Mouse (Mus musculus) kidney, postnatal 0 days (tissue): ENCODE measurements around the gene Dgat2. TPM values are rescaled to one million over a fixed set of nuclear protein-coding genes. Genes with fewer than 3 reads are reported as not detected.

ENCODE experiments used
- ATAC-seq: fragments of 200-750 bp; cut with Nextera tagmentation; replicated peaks from 2 replicates; pipeline ENCODE4 v1.8.0; 2017; ENCODE audit warnings: low read depth, moderate number of reproducible peaks, moderate TSS enrichment, moderate library complexity; ENCODE audit not compliant: low FRiP score
- DNase-seq: peaks from one replicate; pipeline ENCODE4 v3.0.0-alpha.2; 2016; ENCODE audit warnings: low spot score
- H3K27ac ChIP-seq: fragments of 300-500 bp; sonication (generic); 2 replicates; pipeline ENCODE4 v1.5.1; 2014; ENCODE audit warnings: mild to moderate bottlenecking
- H3K27me3 ChIP-seq: fragments of 300-500 bp; sonication (generic); 2 replicates; pipeline ENCODE4 v1.6.1; 2014; ENCODE audit warnings: low read length, mixed read lengths; ENCODE audit not compliant: insufficient read depth
- H3K36me3 ChIP-seq: fragments of 300-500 bp; sonication (generic); 2 replicates; pipeline ENCODE4 v1.6.1; 2014; ENCODE audit warnings: low read length, mixed read lengths; ENCODE audit not compliant: insufficient read depth
- H3K4me1 ChIP-seq: fragments of 300-500 bp; sonication (generic); replicated peaks from 2 replicates; pipeline ENCODE4 v1.6.1; 2014; ENCODE audit warnings: antibody characterized with exemption, low read length, mixed read lengths; ENCODE audit not compliant: insufficient read depth
- H3K4me2 ChIP-seq: fragments of 300-500 bp; sonication (generic); 2 replicates; pipeline ENCODE4 v1.6.1; 2014; ENCODE audit warnings: mild to moderate bottlenecking, low read length, moderate library complexity, mixed read lengths
- H3K4me3 ChIP-seq: fragments of 300-500 bp; sonication (generic); replicated peaks from 2 replicates; pipeline ENCODE4 v1.5.1; 2014; ENCODE audit warnings: low read depth, low read length
- H3K9ac ChIP-seq: fragments of 300-500 bp; sonication (generic); 2 replicates; pipeline ENCODE4 v1.6.1; 2014; ENCODE audit warnings: low read depth, low read length
- H3K9me3 ChIP-seq: fragments of 300-500 bp; sonication (generic); replicated peaks from 2 replicates; pipeline ENCODE4 v1.6.1; 2016; ENCODE audit warnings: low read length, inconsistent platforms, mixed read lengths
- CTCF ChIP-seq: IDR thresholded peaks from 2 replicates; pipeline ENCODE4 v1.5.1; 2016; ENCODE audit warnings: antibody characterized with exemption, low read depth, mild to moderate bottlenecking, moderate library complexity
- WGBS: fragments of 180-500 bp; shearing (Covaris S2); extraction: QIAGEN DNeasy Blood & Tissue Kit; methylation state at CpG from one replicate; pipeline ENCODE4 v1.1.7; 2014; 5-methylcytosine and 5-hydroxymethylcytosine counted together
- polyA plus RNA-seq: library from polyadenylated mRNA; unstranded; fragments of >200 nt; fragmentation: Nextera tagmentation; extraction: Ambion mirVana; gene quantifications from 2 replicates; pipeline ENCODE4 v1.2.1, GENCODE M21; 2015

Dgat2 gene
- polyA plus RNA-seq, 1 experiment from 2014 or later = 53.1 TPM

- TF ChIP-seq CTCF = no peak
- Histone ChIP-seq H3K36me3 (no peaks in the 10 kb centered on the region), H3K4me1 (peaks cover under 1% of the 10 kb centered on the region; the same call in 1 of the 2 replicates), H3K4me2 (no peak overlapping the region), H3K27me3 (no peaks in the 10 kb centered on the region), H3K4me3 (no peak overlapping the region), H3K9ac (no peak overlapping the region), H3K9me3 (no peaks in the 10 kb centered on the region), H3K27ac (no peak overlapping the region)
- ATAC-seq (no peak), DNase-seq (no peak)
- 84% methylated on average over 5 of the region's 5 CpGs for WGBS
These were observed 61.5 kb downstream of the Dgat2 start for GRCm38 (mm10) chr7:99120865-99121521.

GRCm38 (mm10) chr7:99120082-99120481 is 62.4 kb downstream of the Dgat2 start:
- Histone ChIP-seq H3K27ac (no peak overlapping the region), H3K36me3 (no peaks in the 10 kb centered on the region), H3K4me2 (no peak overlapping the region), H3K4me1 (no peaks in the 10 kb centered on the region; the same call in 1 of the 2 replicates), H3K9me3 (no peaks in the 10 kb centered on the region), H3K27me3 (no peaks in the 10 kb centered on the region), H3K4me3 (no peak overlapping the region), H3K9ac (no peak overlapping the region)
- DNase-seq (no peak), ATAC-seq (no peak)
- TF ChIP-seq CTCF = no peak
- WGBS = 54% methylated on average over 4 of the region's 4 CpGs

GRCm38 (mm10) chr7:99116781-99117180 is 65.7 kb downstream of the Dgat2 start:
- Histone ChIP-seq H3K4me3 (no peak overlapping the region), H3K27ac (no peak overlapping the region), H3K9ac (no peak overlapping the region), H3K36me3 (no peaks in the 10 kb centered on the region), H3K9me3 (no peaks in the 10 kb centered on the region), H3K4me1 (no peaks in the 10 kb centered on the region; the same call in 1 of the 2 replicates), H3K4me2 (no peak overlapping the region), H3K27me3 (no peaks in the 10 kb centered on the region)
- no peak for DNase-seq
- TF ChIP-seq CTCF = no peak
- 73% methylated on average over 3 of the region's 3 CpGs for WGBS
- no peak for ATAC-seq

DNA sequence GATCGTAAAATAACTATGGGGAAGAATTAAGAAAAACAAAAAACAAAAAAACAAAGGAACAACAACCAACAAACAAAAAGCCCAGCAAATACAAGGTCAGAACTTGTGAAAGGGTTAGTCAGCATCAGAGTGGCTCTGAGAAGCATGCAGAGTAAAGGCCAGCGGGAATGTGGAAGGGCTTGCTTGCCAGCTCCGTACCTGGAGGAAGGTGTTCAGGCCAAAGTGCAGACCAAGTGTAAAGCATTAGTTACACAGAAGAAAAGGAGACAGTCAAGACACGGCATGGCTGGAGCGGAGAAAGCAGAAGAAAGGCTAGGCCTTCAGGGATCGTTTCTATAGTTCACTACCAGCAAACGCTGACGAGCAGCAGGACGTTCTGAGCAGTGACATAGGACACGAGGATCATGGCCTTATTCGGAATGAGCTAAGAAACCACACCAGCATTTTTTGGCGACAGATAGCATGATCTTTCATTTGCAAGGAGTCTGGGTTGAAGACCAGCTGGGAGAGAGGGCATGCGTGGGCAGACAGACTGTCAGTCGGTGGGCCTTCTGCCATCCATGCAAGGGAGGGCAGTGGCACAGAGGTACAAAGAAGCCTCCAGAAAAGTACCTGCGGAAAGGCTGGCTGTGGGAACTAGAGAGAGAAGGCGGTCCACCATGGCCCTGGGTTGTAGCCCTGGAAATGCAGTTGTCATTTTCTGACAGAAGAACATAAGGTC is 68.4 kb downstream of the Dgat2 start:
- DNase-seq = no peak
- Histone ChIP-seq H3K27ac (no peak overlapping the region), H3K4me2 (no peak overlapping the region), H3K27me3 (no peaks in the 10 kb centered on the region), H3K9me3 (no peaks in the 10 kb centered on the region), H3K9ac (no peak overlapping the region), H3K4me3 (no peak overlapping the region), H3K4me1 (no peaks in the 10 kb centered on the region), H3K36me3 (no peaks in the 10 kb centered on the region)
- no peak for TF ChIP-seq CTCF
- 77% methylated on average over 16 of the region's 16 CpGs for WGBS
- ATAC-seq = no peak

- Histone ChIP-seq H3K4me2 (no peak overlapping the region), H3K4me1 (peaks cover 11% of the 10 kb centered on the region), H3K9me3 (no peaks in the 10 kb centered on the region), H3K27me3 (no peaks in the 10 kb centered on the region), H3K9ac (no peak overlapping the region), H3K4me3 (no peak overlapping the region), H3K27ac (no peak overlapping the region), H3K36me3 (no peaks in the 10 kb centered on the region)
- ATAC-seq = no peak
- 45% methylated on average over 3 of the region's 3 CpGs for WGBS
- peak; percentile 95 for DNase-seq
- TF ChIP-seq CTCF = peak; percentile 85
These were observed 75.0 kb downstream of the Dgat2 start for GRCm38 (mm10) chr7:99107566-99107965.

GRCm38 (mm10) chr7:99106714-99107270 is 75.7 kb downstream of the Dgat2 start:
- Histone ChIP-seq H3K4me1 (peaks cover 19% of the 10 kb centered on the region), H3K4me3 (no peak overlapping the region), H3K36me3 (no peaks in the 10 kb centered on the region), H3K4me2 (peak overlapping the region; percentile 6; the same call in 1 of the 2 replicates), H3K9me3 (no peaks in the 10 kb centered on the region), H3K27me3 (no peaks in the 10 kb centered on the region), H3K9ac (no peak overlapping the region), H3K27ac (no peak overlapping the region)
- DNase-seq (peak; percentile 68), ATAC-seq (no peak; the same call in 1 of the 2 replicates)
- 26% methylated on average over 4 of the region's 4 CpGs for WGBS
- no peak for TF ChIP-seq CTCF

Other genes with a start within 250 kb of the Dgat2 start
- 19.0 and 21.6 TPM in 2 replicates for gene Uvrag, start 41.6 kb downstream of the Dgat2 start, polyA plus RNA-seq
- 18.3 and 21.8 TPM in 2 replicates for gene Mogat2, start 55.9 kb upstream of the Dgat2 start, polyA plus RNA-seq
- 1.7 and 1.8 TPM in 2 replicates for gene Map6, start 84.7 kb upstream of the Dgat2 start, polyA plus RNA-seq
- 819 and 983 TPM in 2 replicates for gene Serpinh1, start 170.5 kb upstream of the Dgat2 start, polyA plus RNA-seq
- gene Gdpd5, start 198.7 kb upstream of the Dgat2 start, polyA plus RNA-seq = 11.8 and 13.5 TPM in 2 replicates